Mouse (Mus musculus): ENCODE data around the gene Sfi1.

DNA sequence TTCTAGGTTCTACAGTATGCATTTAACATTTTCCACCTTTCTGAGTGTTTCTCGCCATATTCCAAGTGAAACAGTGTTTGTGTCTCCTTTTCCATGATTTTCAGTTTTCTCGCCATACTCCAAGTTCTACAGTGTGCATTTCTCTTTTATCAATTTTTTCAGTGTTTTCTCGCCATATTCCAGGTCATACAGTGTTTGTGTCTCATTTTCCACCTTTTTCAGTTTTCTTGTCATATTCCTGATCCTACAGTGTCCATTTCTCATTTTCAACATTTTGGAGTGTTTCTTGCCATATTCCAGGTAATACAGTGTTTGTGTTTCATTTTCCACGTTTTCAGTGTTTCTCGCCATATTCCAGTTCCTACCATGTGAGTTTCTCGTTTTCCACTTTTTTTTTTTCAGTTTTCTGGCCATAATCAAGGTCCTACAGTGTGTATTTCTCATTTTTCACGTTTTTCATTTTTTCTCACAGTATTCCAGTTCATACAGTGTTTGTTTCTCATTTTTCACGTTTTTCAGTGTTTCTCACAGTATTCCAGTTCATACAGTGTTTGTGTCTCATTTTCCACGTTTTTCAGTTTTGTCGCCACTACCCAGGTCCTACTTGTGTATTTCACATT lies 91.3 kb downstream of the Sfi1 start:
- no peak for TF ChIP-seq USF1 (IDR thresholded peaks at IDR 0.05; ENCODE audit: low read depth, low read length)
- TF ChIP-seq MEF2A (IDR thresholded peaks at IDR 0.05; ENCODE audit: borderline replicate concordance, low read depth, low read length), result no peak
- TF ChIP-seq POLR2A (IDR thresholded peaks at IDR 0.05; ENCODE audit: low read depth, low read length), result no peak
- no peak for TF ChIP-seq ZC3H11A (IDR thresholded peaks at IDR 0.05; ENCODE audit: low read depth, low read length)
- TF ChIP-seq RCOR1 (conservative IDR thresholded peaks at IDR 0.05; ENCODE audit: low read depth, low read length), result no peak
- TF ChIP-seq ETS1 (conservative IDR thresholded peaks at IDR 0.05; ENCODE audit: low read depth, low read length), result no peak
- TF ChIP-seq ZNF384 (IDR thresholded peaks at IDR 0.05; ENCODE audit: low read depth, low read length), result no peak
- TF ChIP-seq MYC (IDR thresholded peaks at IDR 0.05; ENCODE audit: low read depth, low read length), result no peak
- peak in 1 of 2 experiments; percentile 5; a peak in 1 of 4 replicates for TF ChIP-seq CTCF (conservative IDR thresholded peaks at IDR 0.05 in 1 of 2, IDR thresholded peaks at IDR 0.05 in 1 of 2; ENCODE audit: low read depth in 2 of 2, low read length in 2 of 2)
- no peak for TF ChIP-seq ZMIZ1 (IDR thresholded peaks at IDR 0.05; ENCODE audit: low read depth, low read length)
- no peak for TF ChIP-seq CHD2 (IDR thresholded peaks at IDR 0.05; ENCODE audit: low read length)
- TF ChIP-seq E2F4 (IDR thresholded peaks at IDR 0.05; ENCODE audit: insufficient replicate concordance, low read depth, low read length), result no peak
- no peak for TF ChIP-seq EP300 (IDR thresholded peaks at IDR 0.05; ENCODE audit: low read length)
- no peak for TF ChIP-seq BHLHE40 (IDR thresholded peaks at IDR 0.05; ENCODE audit: low read depth, low read length)
